Mouse (Mus musculus): Measurements from ENCODE around the gene Gpr174. TPM values are rescaled to one million over a fixed set of nuclear protein-coding genes. Genes with fewer than 3 reads are reported as not detected.
"Not testable (repeated sequence)": the region's sequence is repeated elsewhere in the genome, so short reads cannot be mapped to it uniquely, and the experiment has no call there.

Gpr174 gene
- not detected in 2 replicates for polyA plus RNA-seq (2012; ENCODE audit: insufficient read depth, low replicate concordance)

- no peaks in the 10 kb centered on the region for H3K27me3 ChIP-seq (replicated peaks)
- TF ChIP-seq FLI1 (IDR thresholded peaks at IDR 0.05; ENCODE audit: low read length) (no peak), GATA1 (IDR thresholded peaks at IDR 0.05; ENCODE audit: borderline replicate concordance, low read length) (no peak)
- H3K4me1 ChIP-seq: peaks cover 9% of the 10 kb centered on the region; the same call in 1 of the 2 replicates
- no peaks in the 10 kb centered on the region for H3K9me3 ChIP-seq
- H3K4me3 ChIP-seq (replicated peaks): peak within 1 kb of the TSS; percentile 59
- no peaks in the 10 kb centered on the region for H3K36me3 ChIP-seq (replicated peaks; ENCODE audit: low read length)
Measured at GRCm38 (mm10) chrX:107255486-107256227, at the start of gene Gpr174. Gene Gpr174 (plus strand): TSS chrX:107255878.

- Histone ChIP-seq H3K4me3 (replicated peaks) (no peak overlapping the region), H3K27me3 (replicated peaks) (no peaks in the 10 kb centered on the region), H3K4me1 (no peaks in the 10 kb centered on the region), H3K36me3 (replicated peaks; ENCODE audit: low read length) (no peaks in the 10 kb centered on the region), H3K9me3 (no peaks in the 10 kb centered on the region)
- no peak for TF ChIP-seq FLI1 (IDR thresholded peaks at IDR 0.05; ENCODE audit: low read length)
- TF ChIP-seq GATA1 (IDR thresholded peaks at IDR 0.05; ENCODE audit: borderline replicate concordance, low read length): no peak
Measured at GRCm38 (mm10) chrX:107217577-107218090, 38.0 kb upstream of the Gpr174 start.

- no peak for TF ChIP-seq GATA1 (IDR thresholded peaks at IDR 0.05; ENCODE audit: borderline replicate concordance, low read length)
- no peak for TF ChIP-seq FLI1 (IDR thresholded peaks at IDR 0.05; ENCODE audit: low read length)
- no peak overlapping the region for H3K4me3 ChIP-seq (replicated peaks)
- no peaks in the 10 kb centered on the region for H3K9me3 ChIP-seq
- no peaks in the 10 kb centered on the region for H3K27me3 ChIP-seq (replicated peaks)
- H3K36me3 ChIP-seq (replicated peaks; ENCODE audit: low read length): no peaks in the 10 kb centered on the region
- no peaks in the 10 kb centered on the region for H3K4me1 ChIP-seq
Measured at GRCm38 (mm10) chrX:107224846-107225245, 30.8 kb upstream of the Gpr174 start.

GRCm38 (mm10) chrX:107231214-107231613 lies 24.5 kb upstream of the Gpr174 start:
- H3K4me3 ChIP-seq (replicated peaks): no peak overlapping the region
- TF ChIP-seq GATA1 (IDR thresholded peaks at IDR 0.05; ENCODE audit: borderline replicate concordance, low read length): no peak
- no peak for TF ChIP-seq FLI1 (IDR thresholded peaks at IDR 0.05; ENCODE audit: low read length)
- H3K27me3 ChIP-seq (replicated peaks): no peaks in the 10 kb centered on the region
- no peaks in the 10 kb centered on the region for H3K4me1 ChIP-seq
- no peaks in the 10 kb centered on the region for H3K36me3 ChIP-seq (replicated peaks; ENCODE audit: low read length)
- no peaks in the 10 kb centered on the region for H3K9me3 ChIP-seq

GRCm38 (mm10) chrX:107234655-107235054 lies 21.0 kb upstream of the Gpr174 start:
- H3K4me3 ChIP-seq (replicated peaks): no peak overlapping the region
- H3K27me3 ChIP-seq (replicated peaks): no peaks in the 10 kb centered on the region
- H3K4me1 ChIP-seq: no peaks in the 10 kb centered on the region
- no peaks in the 10 kb centered on the region for H3K36me3 ChIP-seq (replicated peaks; ENCODE audit: low read length)
- H3K9me3 ChIP-seq: no peaks in the 10 kb centered on the region
- TF ChIP-seq GATA1 (IDR thresholded peaks at IDR 0.05; ENCODE audit: borderline replicate concordance, low read length): no peak

GRCm38 (mm10) chrX:107236461-107236860 lies 19.2 kb upstream of the Gpr174 start:
- 0 out of 2 replicates have a peak, but pooled peaks cover 3% of the 10 kb centered on the region for H3K9me3 ChIP-seq
- H3K4me3 ChIP-seq (replicated peaks): no peak overlapping the region
- no peaks in the 10 kb centered on the region for H3K36me3 ChIP-seq (replicated peaks; ENCODE audit: low read length)
- TF ChIP-seq GATA1 (IDR thresholded peaks at IDR 0.05; ENCODE audit: borderline replicate concordance, low read length) (no peak), FLI1 (IDR thresholded peaks at IDR 0.05; ENCODE audit: low read length) (no peak)
- H3K27me3 ChIP-seq (replicated peaks): no peaks in the 10 kb centered on the region
- no peaks in the 10 kb centered on the region for H3K4me1 ChIP-seq

DNA sequence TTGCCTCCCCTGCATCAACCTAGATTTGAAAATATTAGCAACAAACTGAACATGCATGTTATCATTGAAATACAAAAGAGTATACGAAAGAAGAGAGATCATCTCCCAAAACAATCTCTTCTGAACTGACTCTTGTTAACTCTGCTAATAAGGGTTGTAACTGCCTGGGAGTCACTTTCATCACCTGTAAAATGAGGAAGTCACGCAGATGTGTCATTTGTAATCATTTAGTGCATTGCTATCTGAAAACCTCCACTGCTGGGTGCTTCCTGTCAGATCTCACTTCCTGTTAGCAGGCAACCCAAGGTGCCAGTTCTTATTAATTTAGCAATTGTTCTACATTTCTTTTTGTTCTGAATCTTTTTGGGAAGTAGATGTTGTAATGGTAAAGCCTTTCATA lies 5.3 kb upstream of the Gpr174 start:
- no peak overlapping the region for H3K4me3 ChIP-seq (replicated peaks)

DNA sequence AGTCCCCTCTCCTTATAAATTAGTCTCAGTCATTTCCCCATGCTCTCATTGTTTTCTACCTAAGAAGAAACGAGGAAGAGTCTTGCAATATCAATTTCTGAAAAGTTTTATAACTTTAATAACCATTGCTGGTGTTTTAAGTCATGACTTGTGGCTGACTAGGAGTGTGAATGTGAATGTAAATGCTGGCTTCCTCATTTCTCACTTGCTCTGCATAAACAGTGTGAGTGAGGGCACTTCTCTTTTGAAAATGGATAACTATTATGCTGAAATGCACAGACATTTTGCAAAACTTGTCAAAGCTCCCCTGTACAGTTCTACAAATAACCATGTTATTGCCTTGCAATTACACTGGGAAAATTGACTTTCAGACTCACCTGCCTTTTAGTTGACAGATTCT lies 8.9 kb downstream of the Gpr174 start:
- Histone ChIP-seq H3K4me1 (no peaks in the 10 kb centered on the region), H3K4me3 (replicated peaks) (no peak overlapping the region), H3K9me3 (no peaks in the 10 kb centered on the region), H3K27me3 (replicated peaks) (no peaks in the 10 kb centered on the region), H3K36me3 (replicated peaks; ENCODE audit: low read length) (no peaks in the 10 kb centered on the region)
- no peak for TF ChIP-seq GATA1 (IDR thresholded peaks at IDR 0.05; ENCODE audit: borderline replicate concordance, low read length)
- no peak for TF ChIP-seq FLI1 (IDR thresholded peaks at IDR 0.05; ENCODE audit: low read length)

More for the DNA sequence above, 5.3 kb upstream of the Gpr174 start:
- H3K4me1 ChIP-seq: peaks cover 9% of the 10 kb centered on the region; the same call in 1 of the 2 replicates
- TF ChIP-seq FLI1 (IDR thresholded peaks at IDR 0.05; ENCODE audit: low read length) (no peak), GATA1 (IDR thresholded peaks at IDR 0.05; ENCODE audit: borderline replicate concordance, low read length) (no peak)
- H3K27me3 ChIP-seq (replicated peaks): no peaks in the 10 kb centered on the region
- H3K9me3 ChIP-seq: no peaks in the 10 kb centered on the region
- H3K36me3 ChIP-seq (replicated peaks; ENCODE audit: low read length): no peaks in the 10 kb centered on the region

DNA sequence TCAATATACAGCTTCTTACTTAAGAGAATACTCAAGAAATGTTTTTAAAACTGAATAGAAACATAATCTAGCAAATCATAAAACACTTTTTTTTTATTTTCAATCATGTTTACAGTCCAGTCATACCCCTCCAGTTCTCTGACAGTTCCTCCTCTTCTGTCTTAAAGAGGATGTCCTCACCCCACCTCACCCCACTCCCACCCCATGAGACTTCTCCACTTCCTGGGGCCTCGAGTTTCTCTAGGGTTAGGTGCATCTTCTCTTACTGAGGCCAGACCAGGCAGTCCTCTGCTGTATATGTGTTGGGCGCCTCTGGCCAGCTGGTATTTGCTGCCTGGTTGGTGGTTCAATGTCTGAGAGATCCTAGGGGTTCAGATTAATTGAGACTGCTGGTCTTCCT lies 21.9 kb downstream of the Gpr174 start:
- Histone ChIP-seq H3K4me1 (no peaks in the 10 kb centered on the region; the same call in 1 of the 2 replicates), H3K4me3 (replicated peaks) (no peak overlapping the region), H3K9me3 (no peaks in the 10 kb centered on the region), H3K27me3 (replicated peaks) (no peaks in the 10 kb centered on the region), H3K36me3 (replicated peaks; ENCODE audit: low read length) (no peaks in the 10 kb centered on the region)
- no peak for TF ChIP-seq GATA1 (IDR thresholded peaks at IDR 0.05; ENCODE audit: borderline replicate concordance, low read length)
- no peak for TF ChIP-seq FLI1 (IDR thresholded peaks at IDR 0.05; ENCODE audit: low read length)

DNA sequence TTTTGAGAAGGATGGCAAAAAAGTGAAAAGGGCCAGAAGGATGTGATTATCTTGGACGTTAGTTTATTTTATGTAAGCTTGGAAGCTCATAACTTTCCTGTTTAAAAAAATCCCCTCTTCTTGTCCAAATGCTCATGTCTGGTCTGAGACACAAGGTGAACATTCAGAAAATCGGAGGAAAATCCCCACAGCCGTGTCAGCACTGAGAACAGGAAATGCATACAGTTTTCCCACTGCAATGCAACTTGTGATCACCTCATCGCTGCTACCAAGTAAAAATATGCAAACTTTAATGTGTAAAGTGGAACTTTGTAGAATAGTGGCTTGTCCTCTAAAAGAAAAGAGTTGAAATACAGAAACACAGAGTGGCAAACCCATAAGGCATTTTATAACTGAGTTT lies 28.5 kb downstream of the Gpr174 start:
- Histone ChIP-seq H3K27me3 (replicated peaks) (peaks cover 2% of the 10 kb centered on the region), H3K36me3 (replicated peaks; ENCODE audit: low read length) (no peaks in the 10 kb centered on the region), H3K4me3 (replicated peaks) (no peak overlapping the region), H3K4me1 (no peaks in the 10 kb centered on the region), H3K9me3 (no peaks in the 10 kb centered on the region)
- TF ChIP-seq GATA1 (IDR thresholded peaks at IDR 0.05; ENCODE audit: borderline replicate concordance, low read length) (no peak), FLI1 (IDR thresholded peaks at IDR 0.05; ENCODE audit: low read length) (no peak)

DNA sequence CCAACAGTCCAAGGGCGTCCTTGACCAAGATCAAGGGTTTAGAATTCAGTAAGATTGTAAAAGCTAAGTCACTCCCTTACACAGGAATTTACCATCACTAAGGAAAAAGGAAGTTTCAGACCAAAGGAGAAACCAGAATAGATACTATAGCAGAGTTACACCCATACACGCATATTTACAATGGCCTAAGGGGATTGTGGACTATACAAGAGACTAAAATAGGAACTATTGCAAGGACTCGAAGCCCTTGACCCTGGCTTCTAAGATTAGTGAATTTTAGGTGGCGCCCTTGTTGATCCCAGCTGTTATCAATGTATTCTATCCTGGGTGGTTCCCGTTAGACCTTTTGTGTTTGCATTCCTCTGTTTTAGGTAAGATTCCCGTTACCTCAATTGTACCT lies 42.2 kb downstream of the Gpr174 start:
- not testable (repeated sequence) for H3K36me3 ChIP-seq (replicated peaks; ENCODE audit: low read length); H3K9me3 ChIP-seq; H3K4me3 ChIP-seq (replicated peaks); H3K4me1 ChIP-seq; H3K27me3 ChIP-seq (replicated peaks)

Data from megakaryocyte, embryonic 14.5 days (primary cell).